Comparison of ENCODE assay signal across 8 mouse cellular contexts in the genomic region with DNA sequence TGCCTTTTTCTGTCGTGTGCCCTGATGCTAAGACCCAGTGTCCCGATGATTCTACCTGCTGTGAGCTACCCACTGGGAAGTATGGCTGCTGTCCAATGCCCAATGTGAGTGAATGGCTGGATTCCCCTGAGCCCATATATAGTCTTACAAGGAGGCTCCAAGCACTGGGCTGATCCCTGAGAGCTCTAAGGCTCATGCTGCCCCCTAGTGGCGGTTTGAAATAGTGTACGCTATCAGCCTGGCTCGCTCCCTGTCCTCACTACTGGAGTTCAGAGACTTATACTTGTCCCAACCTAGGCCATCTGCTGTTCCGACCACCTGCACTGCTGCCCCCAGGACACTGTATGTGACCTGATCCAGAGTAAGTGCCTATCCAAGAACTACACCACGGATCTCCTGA. TPM values are rescaled to one million over a fixed set of nuclear protein-coding genes. Genes with fewer than 3 reads are reported as not detected.
DNase-seq lines count a peak whose midpoint lies in the region; ATAC-seq and TF ChIP-seq lines count a peak whose summit lies in the region.

No protein-coding gene starts in this region.

- no peak overlapping the region for H3K4me2 ChIP-seq in limb, embryonic 14.5 days (replicated peaks; ENCODE audit: low read depth, low read length, severe bottlenecking)

- DNase-seq in cerebellum, adult 11 months: peak; percentile 87
- DNase-seq in cerebellum, postnatal 4 days (ENCODE audit: low spot score in 2 of 2): peak; percentile 86 to 91
- peak; percentile 84 for DNase-seq in gastrocnemius, postnatal 14 days
- DNase-seq in kidney, adult 8-10 months: peak; percentile 77 to 88
- DNase-seq in limb, embryonic 14.5 days (ENCODE audit: low spot score): peak; percentile 95
- DNase-seq in spleen, postnatal 14 days (ENCODE audit: low spot score in 2 of 2): peak; percentile 73 to 87

- no peak for TF ChIP-seq POLR2A in limb, embryonic 14.5 days (IDR thresholded peaks at IDR 0.05; ENCODE audit: borderline replicate concordance, extremely low read depth, insufficient read depth, insufficient read length)

- H3K9ac ChIP-seq in limb, embryonic 14.5 days (ENCODE audit: low read depth, low read length, severe bottlenecking): no peak overlapping the region

- intact Hi-C loops in gastrocnemius, postnatal 14 days (cut with DNase I; ENCODE audit: low total_unique reads): no loop called here

- peaks cover 61% of the 10 kb centered on the region for H3K36me3 ChIP-seq in limb, embryonic 14.5 days (ENCODE audit: control insufficient read depth, insufficient read depth, low read length)

- H3K4me3 ChIP-seq in limb, embryonic 14.5 days (replicated peaks; ENCODE audit: low read length): no peak overlapping the region

- 13% methylated on average over 7 of the region's 7 CpGs for WGBS in limb, embryonic 14.5 days

- ATAC-seq in cerebellum, adult (ENCODE audit: insufficient number of reproducible peaks, low FRiP score, low TSS enrichment): no peak
- ATAC-seq in limb, embryonic 14.5 days (ENCODE audit: low FRiP score, low read depth): peak; percentile 27; the same call in 1 of the 2 replicates
- peak; percentile 40 for ATAC-seq in monocyte, adult 5-6 weeks (replicated peaks; ENCODE audit: insufficient number of reproducible peaks, low FRiP score, low TSS enrichment, poor library complexity, severe bottlenecking)

- H3K4me1 ChIP-seq in limb, embryonic 14.5 days (ENCODE audit: control insufficient read depth, insufficient read depth, low read length): peaks cover 19% of the 10 kb centered on the region

- peaks cover 4% of the 10 kb centered on the region; the same call in 1 of the 2 replicates for H3K27me3 ChIP-seq in limb, embryonic 14.5 days (ENCODE audit: control insufficient read depth, insufficient read depth, low read length)

- no peaks in the 10 kb centered on the region for H3K9me3 ChIP-seq in limb, embryonic 14.5 days (ENCODE audit: control insufficient read depth, low read length)

- H3K27ac ChIP-seq in limb, embryonic 14.5 days (replicated peaks; ENCODE audit: low read depth, low read length): no peak overlapping the region

RNA-seq across cellular contexts. Expression of gene Grn, which starts 4.3 kb away (rescaled TPM):
- 10 to 100 TPM; 57.2 to 63.7 TPM for total RNA-seq in gastrocnemius, postnatal 14 days (2021)
- polyA plus RNA-seq in limb, embryonic 14.5 days (2012; rRNA removed): 120 and 135 TPM in 2 replicates
- 118 and 133 TPM in 2 replicates for polyA plus RNA-seq in limb, embryonic 14.5 days (2014; fragmentation: Nextera tagmentation; extraction: Ambion mirVana)
- 62.3 to 97.9 TPM (median 97.8 TPM) in 3 replicates for total RNA-seq in monocyte, adult 5-6 weeks (2017)

RNA-seq across cellular contexts. Expression of gene Fam171a2, which starts 13.1 kb away (rescaled TPM):
- total RNA-seq in gastrocnemius, postnatal 14 days (2021): 1 to 10 TPM; 6.2 to 7.3 TPM
- polyA plus RNA-seq in limb, embryonic 14.5 days (2012; rRNA removed): 56.8 and 85.1 TPM in 2 replicates
- polyA plus RNA-seq in limb, embryonic 14.5 days (2014; fragmentation: Nextera tagmentation; extraction: Ambion mirVana): 8.9 and 10.0 TPM in 2 replicates
- total RNA-seq in monocyte, adult 5-6 weeks (2017): not detected in 3 replicates

RNA-seq across cellular contexts. Expression of gene Slc25a39, which starts 26.7 kb away (rescaled TPM):
- 10 to 100 TPM; 46.6 to 48.9 TPM for total RNA-seq in gastrocnemius, postnatal 14 days (2021)
- polyA plus RNA-seq in limb, embryonic 14.5 days (2012; rRNA removed): 120 and 181 TPM in 2 replicates
- polyA plus RNA-seq in limb, embryonic 14.5 days (2014; fragmentation: Nextera tagmentation; extraction: Ambion mirVana): 179 and 195 TPM in 2 replicates
- 20.2 to 30.1 TPM (median 25.0 TPM) in 3 replicates for total RNA-seq in monocyte, adult 5-6 weeks (2017)

RNA-seq across cellular contexts. Expression of gene Itga2b, which starts 35.5 kb away (rescaled TPM):
- total RNA-seq in gastrocnemius, postnatal 14 days (2021): 1 to 10 TPM; 1.6 to 2.5 TPM
- polyA plus RNA-seq in limb, embryonic 14.5 days (2012; rRNA removed): 7.0 and 7.3 TPM in 2 replicates
- 3.5 and 5.0 TPM in 2 replicates for polyA plus RNA-seq in limb, embryonic 14.5 days (2014; fragmentation: Nextera tagmentation; extraction: Ambion mirVana)
- total RNA-seq in monocyte, adult 5-6 weeks (2017): 50.3 to 142 TPM (median 82.3 TPM) in 3 replicates

RNA-seq across cellular contexts. Expression of gene Rundc3a, which starts 41.2 kb away (rescaled TPM):
- total RNA-seq in gastrocnemius, postnatal 14 days (2021): under 1 TPM; 0.66 to 0.90 TPM
- polyA plus RNA-seq in limb, embryonic 14.5 days (2012; rRNA removed): 2.9 and 3.2 TPM in 2 replicates
- polyA plus RNA-seq in limb, embryonic 14.5 days (2014; fragmentation: Nextera tagmentation; extraction: Ambion mirVana): 1.0 and 1.1 TPM in 2 replicates
- total RNA-seq in monocyte, adult 5-6 weeks (2017): 4.8 TPM in 1 of 3 replicates, not detected in the others
